Mouse (Mus musculus): ENCODE data around the gene E330014E10Rik.

GRCm38 (mm10) chr5:95854030-95854429, 78.2 kb downstream of the E330014E10Rik start:
- TF ChIP-seq CTCF (IDR thresholded peaks at IDR 0.05; ENCODE audit: low read depth): no peak
- TF ChIP-seq EP300 (IDR thresholded peaks at IDR 0.05; ENCODE audit: low read depth): no peak

Data from heart, postnatal 0 days (tissue).